Mouse (Mus musculus) heart, postnatal 25 days (tissue): ENCODE measurements around the gene Ddx19a. TPM values are rescaled to one million over a fixed set of nuclear protein-coding genes. Genes with fewer than 3 reads are reported as not detected.
"Not testable (repeated sequence)": the region's sequence is repeated elsewhere in the genome, so short reads cannot be mapped to it uniquely, and the experiment has no call there.

Source experiments
- DNase-seq: peaks from one replicate; pipeline ENCODE4 v3.0.0; 2022; ENCODE audit warnings: low spot score
- intact Hi-C: fragments of 180-260 bp; cut with DNase I; formaldehyde crosslinking; loops from one replicate; pipeline ENCODE4 v1.15.1; 2025
- total RNA-seq, 2 experiments: library from RNA; stranded (reverse); gene quantifications; 2 replicates each; pipeline ENCODE4 v1.2.3; 2021

Gene Ddx19a
- total RNA-seq, 2 experiments from 2014 or later = 33.2 to 33.3 TPM

DNA sequence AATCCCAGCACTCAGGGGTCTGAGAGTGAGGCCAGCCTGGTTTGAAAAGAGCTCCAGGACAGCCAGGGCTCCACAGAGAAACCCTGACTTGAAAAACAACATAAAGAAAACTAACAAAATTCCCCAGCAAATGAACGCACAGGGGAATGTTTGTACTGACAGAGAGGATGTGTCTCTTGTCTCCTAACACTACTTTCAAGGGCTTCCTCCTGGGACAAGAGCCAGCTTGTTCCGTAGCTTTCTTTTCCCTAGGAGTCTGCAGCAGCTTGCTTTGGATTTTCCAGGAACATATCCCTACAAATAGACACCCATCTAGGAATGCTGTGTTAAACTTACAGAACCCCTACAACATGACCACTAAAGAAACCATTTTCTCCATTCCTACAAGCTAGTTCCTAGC lies 19.6 kb downstream of the Ddx19a start:
- intact Hi-C loops = not testable (repeated sequence)

DNA sequence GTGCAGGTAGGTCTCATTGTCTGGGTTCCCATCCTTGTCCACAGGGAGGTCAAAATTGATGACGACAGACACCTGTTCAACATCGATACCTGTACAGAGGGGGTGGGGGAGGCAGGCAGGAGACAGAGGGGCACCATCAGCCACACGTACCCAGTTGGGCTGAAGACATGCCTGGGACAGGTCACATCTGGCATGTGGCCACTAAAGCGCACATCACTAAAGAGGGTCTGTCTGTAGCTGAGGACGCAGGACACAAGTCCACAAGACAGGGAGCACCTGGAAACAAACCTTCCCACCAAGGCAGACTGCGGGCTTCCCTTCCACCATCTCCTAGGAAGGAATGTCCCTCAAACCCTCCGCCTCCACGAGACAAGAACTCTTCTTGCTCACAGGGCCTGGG lies 21.1 kb downstream of the Ddx19a start:
- DNase-seq, intact Hi-C loops: not testable (repeated sequence)

More for the DNA sequence above, 19.6 kb downstream of the Ddx19a start:
- not testable (repeated sequence) for DNase-seq

DNA sequence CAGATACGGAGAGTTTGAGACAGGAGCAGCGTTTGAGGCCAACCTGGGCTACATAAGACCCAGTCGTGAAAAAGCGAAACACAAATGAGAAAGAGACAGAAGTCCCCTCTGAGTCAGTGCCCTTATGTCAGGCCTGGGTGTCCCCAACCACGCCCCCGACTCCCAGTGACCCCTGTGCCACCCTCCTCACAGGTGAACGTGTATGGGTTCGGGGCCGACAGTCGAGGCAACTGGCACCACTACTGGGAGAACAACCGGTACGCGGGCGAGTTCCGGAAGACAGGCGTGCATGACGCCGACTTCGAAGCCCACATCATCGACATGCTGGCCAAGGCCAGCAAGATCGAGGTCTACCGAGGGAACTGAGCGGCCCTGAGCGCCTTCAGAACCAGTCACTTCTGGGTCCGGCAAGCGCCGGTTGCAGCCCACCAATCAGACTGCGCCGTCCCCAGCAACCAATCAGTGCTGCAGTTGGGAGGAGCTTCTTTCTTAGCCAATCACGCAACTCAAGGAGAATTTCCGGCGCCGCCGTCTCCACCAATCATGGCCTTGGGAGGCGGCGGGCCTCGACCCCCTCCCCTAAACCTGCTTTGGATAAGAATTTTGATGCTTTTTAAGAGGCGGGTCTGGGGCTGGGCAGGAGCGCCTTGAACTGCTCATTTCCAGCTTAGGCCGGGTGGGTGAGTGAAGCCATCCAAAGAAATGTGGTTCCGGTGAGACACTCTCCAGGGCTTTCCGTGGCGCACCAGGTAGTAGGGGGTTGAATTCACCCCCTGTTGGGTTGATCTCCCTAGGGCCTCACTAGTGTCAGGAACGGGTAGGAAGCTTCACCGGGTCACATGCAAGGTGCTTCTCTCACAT lies 27.5 kb downstream of the Ddx19a start:
- intact Hi-C loops = loop anchor here (5.0 kb wide), 1 partner anchor 68 kb away; the partner anchor contains the start of gene Fuk
- peak; percentile 82 for DNase-seq

DNA sequence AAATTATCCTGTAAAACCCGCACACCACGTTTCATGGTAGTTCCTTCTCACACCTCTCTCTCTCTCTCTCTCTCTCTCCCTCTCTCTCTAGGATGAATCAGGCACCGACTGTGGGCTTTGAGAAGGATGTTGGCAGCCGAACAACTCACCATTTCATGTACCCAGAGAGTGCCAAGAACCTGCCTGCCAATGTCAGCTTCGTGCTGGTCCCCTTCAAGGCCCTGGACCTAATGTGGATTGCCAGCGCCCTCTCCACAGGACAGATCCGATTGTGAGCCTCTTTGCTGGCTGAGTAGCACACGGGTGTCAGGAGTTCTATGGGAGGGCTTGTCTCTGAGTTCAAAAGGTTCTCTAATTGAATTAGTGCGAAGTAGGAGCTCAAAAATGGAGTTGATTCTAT lies 30.3 kb downstream of the Ddx19a start:
- intact Hi-C loops = loop anchor here (5.0 kb wide), 1 partner anchor 65 kb away; the partner anchor contains the start of gene Fuk
- DNase-seq = no peak

DNA sequence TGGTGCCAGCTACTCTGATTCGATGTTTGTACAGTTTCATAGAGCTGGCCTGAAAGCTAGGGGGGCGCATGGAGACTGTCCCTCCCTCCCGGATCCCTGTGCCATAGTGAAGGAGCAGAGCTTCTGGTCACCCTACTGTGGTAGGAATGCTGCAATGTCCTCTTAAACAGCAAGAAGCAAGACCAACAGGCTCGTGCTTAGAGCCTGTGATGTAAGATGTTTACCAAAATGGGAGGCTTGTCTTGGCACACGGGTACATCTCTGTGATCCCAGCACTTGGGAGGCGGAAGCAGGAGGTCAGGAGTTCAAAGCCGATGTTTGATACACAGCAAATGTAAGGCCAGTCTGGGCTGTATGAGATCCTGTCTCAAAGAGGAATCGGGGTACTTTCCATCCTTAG lies 31.0 kb downstream of the Ddx19a start:
- no peak for DNase-seq
- intact Hi-C loops = loop anchor here (5.0 kb wide), 1 partner anchor 64 kb away; the partner anchor contains the start of gene Fuk

DNA sequence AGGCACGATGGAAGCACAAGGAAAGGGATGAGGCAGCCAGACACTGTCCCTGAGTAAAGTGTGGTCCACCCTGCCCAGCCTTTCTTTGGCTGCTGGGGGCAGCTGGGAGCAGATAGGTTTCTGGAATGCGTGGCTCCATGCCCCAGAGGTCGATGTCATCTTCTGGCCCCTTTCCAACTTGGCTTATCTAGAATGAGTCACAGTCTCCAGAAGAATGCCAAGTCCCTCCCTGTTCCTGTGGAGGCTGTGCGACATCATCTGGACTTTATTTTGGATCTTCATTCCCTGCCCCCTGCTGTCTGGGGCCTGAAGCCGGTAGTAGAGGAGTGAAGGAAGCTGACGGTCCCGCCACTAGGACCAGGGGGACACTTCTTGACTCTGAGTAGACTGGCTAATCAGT lies 32.0 kb downstream of the Ddx19a start:
- intact Hi-C loops = loop anchor here (2.0 to 5.0 kb wide), 2 partner anchors 45 to 63 kb away; partner anchors contain the start of gene Fuk
- peak; percentile 83 for DNase-seq

DNA sequence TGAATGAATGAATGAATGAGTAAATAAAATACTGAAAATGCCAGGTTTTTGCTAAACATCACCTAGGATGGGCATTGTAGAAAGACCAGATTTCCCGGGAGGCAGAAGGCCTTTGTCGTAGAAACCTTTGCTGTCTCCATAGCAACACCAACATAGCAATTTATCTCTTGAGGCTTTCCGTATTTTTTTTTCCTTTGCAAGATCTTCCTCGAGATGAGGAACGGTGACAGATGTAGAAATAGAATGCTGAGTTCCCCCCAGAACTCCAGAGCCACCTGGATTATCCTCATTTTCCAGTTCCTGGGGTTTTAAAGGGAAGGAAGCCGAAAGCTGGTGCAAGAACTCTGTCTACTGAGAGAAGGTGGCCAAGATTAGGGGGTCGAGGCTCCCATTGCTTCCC lies 32.9 kb downstream of the Ddx19a start:
- DNase-seq = no peak
- intact Hi-C loops = loop anchor here (2.0 to 5.0 kb wide), 2 partner anchors 44 to 62 kb away; partner anchors contain the start of gene Fuk

DNA sequence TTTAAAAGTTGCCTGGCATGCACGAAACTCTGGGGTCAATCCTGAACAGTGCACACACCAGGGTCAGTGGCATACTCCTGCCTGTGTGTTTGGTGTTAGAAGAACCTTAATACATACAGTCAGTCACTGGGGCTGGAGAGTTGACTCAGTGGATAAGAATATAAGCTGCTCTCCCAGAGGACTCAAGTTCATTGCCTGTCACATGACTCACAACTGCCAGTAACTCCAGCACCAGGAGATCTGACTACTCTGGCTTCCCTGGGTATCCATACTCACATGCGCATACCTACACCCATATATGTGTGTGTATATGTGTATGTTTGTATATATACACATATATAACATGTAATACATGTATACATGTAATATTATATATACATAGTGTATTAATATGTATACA lies 34.5 kb downstream of the Ddx19a start:
- intact Hi-C loops = no loop called here
- no peak for DNase-seq

DNA sequence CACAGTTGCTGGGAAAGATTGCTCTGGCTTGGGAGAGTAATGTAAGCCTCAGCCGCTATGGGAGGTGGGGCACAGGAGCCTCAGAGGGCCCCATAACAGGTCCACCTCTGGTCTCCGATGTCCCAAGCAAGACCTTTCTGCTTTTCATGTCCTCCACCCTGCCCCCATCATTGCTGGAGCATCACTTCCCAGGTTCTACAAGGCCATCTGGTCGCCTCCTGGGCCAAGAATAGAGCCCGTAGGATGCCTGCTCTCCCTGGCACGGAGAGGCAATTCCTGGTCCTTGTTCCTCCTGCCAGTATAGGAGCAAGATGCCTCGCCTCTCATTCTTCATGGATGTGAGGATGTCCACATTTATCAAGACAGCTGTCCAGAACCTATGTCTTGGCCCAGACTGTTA lies 37.7 kb downstream of the Ddx19a start:
- DNase-seq = no peak
- intact Hi-C loops = no loop called here

DNA sequence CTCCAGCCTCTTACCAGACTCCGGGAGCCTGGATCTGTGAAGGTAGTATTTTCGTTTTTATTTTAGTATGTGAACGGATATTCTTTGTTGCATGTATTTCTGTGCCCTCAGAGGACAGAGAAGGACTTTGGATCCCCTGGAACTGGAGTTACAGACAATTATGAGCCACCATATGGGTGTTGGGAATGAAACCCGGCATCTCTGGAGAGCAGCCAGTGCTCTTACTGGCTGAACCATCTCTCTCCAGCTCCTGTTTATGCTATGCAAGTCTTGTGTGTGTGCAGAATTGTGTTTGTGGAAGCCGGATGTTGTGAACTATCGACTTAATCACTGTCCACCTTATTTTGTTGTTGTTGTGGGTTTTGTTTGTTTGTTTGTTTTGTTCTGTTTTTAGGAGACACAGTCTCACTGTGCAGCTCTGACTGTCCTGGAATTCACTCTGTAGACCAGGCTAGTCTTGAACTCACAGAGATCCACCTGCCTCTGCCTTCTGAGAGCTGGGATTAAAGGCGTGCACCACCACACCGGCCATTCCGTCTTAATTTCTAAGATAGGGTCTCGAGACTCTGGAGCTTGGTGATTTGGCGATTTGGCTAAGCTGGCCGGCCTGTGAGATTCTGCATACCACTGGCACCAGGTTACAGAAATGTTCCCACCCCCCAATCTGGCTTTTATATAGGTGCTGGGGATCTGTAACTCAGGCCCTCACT lies 38.4 kb downstream of the Ddx19a start:
- intact Hi-C loops = no loop called here
- no peak for DNase-seq

DNA sequence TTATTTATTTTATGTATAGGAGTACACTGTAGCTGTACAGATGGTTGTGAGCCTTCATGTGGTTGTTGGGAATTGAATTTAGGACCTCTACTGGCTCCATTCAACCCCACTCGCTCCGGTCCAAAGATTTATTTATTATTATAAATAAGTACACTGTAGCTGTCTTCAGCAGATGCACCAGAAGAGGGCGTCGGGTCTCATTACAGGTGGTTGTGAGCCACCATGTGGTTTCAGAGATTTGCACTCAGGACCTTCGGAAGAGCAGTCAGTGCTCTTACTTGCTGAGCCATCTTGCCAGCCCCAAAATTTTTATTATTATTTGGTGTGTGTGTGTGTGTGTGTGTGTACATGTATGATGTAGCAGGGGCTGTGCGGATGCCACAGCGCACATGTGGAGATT lies 39.0 kb downstream of the Ddx19a start:
- not testable (repeated sequence) for DNase-seq
- intact Hi-C loops = loop anchor here (1.0 kb wide), 1 partner anchor 15 kb away; no protein-coding TSS in a partner anchor

DNA sequence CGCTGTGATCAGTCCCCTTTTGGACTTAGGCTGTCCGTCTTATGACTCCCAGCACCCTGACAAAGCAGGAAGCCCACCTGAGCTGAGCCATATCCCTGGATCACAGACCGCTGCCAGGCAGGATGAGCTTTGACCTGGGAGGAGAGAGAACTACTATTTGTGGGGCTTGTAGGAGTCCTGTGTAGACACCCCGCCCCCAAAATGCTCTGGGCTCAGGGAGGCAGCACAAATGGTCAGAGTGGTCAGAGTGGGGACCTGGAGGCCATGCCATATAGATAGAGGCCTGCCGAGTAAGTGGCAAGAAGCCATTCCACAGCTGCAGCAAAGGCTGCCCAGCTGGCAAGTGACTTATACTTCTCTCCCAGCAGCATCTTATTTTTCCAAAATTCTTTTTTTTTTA lies 39.5 kb downstream of the Ddx19a start:
- intact Hi-C loops = loop anchor here (1.0 kb wide), 1 partner anchor 15 kb away; no protein-coding TSS in a partner anchor
- no peak for DNase-seq

DNA sequence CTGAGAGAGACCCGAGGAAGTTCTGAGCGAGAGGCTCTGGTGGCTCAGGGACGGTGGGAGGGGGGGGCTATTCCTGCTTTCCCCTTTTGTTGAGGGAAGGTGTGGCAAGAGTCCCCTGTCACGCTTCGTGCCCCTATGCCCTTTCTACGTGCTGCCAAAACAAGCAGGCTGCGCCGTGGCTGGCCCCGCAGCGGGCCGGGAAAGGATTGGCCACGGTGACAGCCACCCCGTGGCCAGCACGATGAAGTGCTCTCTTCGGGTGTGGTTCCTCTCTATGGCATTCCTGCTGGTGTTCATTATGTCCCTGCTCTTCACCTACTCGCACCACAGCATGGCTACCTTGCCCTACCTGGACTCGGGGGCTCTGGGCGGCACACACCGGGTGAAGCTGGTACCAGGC lies 40.1 kb downstream of the Ddx19a start:
- no peak for DNase-seq
- intact Hi-C loops = no loop called here

DNA sequence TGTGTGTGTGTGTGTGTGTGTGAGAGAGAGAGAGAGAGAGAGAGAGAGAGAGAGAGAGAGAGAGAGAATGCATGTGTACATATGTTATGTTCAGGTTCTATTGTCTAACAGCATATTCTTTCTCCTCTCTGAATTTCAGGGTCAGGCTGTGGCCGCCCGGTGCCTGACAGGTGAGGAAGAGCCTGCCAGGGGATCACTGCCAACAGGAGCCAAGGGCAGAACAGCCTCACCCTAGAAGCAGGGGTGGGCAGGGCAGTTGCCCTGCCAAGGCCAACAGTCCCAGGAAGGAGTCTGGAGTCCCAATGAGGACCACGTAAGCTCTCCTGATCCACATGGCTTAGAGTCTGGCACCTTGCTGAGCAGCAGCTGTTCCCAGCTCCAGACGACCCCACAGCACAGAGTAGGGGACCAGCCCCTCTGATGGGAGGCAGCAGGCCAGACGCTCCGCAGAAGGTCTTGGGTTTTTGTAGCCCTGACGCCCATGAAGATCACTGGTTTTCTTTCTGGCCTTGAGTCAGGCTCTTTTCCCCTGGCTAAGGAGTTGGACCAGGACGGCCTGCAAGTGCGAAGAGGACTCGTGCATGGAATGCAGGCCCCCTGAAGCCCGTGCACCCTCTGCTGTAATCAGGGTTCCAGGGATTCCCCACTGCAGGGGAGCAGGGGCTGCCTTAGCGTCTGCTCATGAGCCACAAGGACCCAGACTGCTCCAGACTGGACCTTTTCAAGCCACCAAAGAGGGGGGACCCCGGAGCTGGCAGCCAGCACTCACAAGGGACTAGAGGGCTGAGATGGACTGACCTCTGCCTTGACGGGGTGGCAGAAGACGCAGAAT lies 40.8 kb downstream of the Ddx19a start:
- intact Hi-C loops = no loop called here
- DNase-seq = no peak

DNA sequence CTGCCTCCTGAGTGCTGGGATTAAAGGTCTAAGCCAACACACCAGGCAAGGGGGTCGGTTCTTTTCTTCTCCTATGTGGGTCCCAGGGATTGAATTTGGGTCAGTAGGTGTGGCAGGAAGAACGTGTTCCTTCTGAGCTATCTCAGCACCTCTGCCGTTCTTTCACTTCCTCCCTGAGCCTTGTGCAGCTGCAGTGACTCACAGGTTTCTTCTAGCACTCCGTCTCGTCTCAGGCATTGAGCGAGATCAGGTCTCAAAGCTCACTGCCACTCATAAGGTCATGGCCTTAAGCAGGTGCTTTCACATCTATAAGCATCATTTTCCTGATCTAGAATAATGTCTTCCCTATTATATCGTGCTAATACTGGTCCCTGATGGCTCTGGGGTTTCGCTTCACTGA lies 42.8 kb downstream of the Ddx19a start:
- DNase-seq = no peak
- intact Hi-C loops = no loop called here

DNA sequence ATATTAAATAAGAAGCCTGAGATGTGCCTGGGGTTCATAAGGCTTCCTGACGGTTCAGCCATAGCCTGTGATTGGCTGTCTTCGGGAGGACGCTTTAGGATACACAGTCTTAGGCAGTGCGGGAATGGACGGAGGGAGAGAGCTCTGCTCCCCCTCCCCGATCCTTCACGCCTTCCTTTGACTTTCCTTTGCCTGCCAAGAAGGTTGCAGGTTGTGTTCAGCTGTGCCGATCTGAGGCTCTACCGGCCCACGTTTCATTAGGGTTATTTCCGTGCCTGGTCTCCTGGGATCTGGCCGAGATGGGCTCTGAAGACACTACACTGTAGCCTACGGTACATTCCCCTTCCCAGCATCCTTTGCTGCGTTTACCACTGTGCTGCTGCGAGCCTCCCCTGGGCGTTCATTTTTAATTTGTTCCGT lies 47.5 kb downstream of the Ddx19a start:
- DNase-seq = peak; percentile 49

DNA sequence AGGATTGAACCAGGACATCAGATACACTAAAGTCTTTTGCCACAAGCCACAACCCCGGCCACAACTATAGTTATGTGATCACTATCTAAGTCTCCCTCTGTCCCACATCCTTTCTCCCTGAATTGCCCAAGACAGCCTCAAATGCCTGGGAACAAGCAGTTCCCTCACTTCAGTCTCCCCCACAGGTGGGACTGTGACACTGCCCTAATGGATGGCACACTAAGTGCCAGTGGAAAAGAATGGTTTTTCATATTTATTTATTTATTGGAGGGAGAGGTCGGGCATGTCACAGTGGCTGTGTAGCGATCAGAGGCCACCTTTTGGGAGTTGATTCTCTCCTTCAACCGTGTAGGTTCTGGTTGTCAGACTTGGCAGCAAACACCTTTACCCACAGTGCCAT lies 51.9 kb downstream of the Ddx19a start:
- intact Hi-C loops = no loop called here
- DNase-seq = no peak

More for the DNA sequence above, 47.5 kb downstream of the Ddx19a start:
- intact Hi-C loops = no loop called here

DNA sequence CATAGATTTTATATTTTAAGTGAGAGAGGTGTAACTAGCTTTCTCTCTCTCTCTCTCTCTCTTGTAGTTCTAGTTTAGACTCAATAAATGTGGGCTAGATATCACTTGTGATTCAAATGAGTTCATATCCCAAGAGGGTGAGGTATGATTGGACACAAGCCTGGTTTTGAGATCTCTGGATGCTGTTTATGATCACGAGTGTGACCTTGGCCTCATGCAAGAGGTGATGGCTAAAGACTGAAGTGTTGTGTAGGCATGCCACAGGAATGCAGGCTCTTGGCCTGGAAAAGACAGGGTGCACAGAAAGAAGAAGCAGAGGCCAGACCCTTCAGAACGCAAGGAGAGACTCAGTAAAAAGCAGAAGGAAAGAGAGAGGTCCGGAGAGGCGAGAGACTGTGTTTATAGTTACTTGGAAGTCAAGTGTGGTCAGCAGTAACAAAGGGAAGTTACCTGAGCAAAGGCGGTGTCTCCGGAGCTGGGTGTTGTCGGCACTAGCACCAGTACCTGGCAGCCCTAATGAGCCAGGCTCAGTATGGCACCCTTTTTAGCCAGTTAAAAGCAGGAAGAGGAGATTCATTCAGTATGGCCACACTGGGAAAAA lies 53.2 kb downstream of the Ddx19a start:
- DNase-seq = no peak
- intact Hi-C loops = no loop called here

DNA sequence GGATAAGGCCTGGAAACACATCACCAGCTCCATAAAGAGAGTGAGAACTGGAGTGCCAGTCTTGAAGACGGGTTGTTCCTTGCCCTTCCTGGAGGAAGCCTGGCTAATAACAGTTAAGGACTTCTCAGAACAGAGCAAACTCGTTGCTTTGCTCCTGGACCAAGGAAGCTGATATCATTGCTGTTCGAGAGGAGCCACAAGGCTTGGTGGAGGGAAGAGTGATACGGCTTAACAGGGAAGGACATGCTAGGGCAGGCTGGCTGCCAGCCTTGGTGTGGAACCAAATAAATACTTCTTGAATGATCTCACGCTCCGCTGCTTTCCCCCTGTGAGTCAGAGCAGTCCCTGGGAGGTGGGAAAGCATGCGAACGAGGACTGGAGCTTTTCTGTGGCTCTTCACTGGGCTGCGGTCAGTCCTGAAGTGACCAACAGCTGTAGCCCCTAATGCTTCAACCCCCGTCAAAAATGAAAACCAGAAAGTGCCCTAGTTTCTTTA lies 56.1 kb downstream of the Ddx19a start:
- intact Hi-C loops = no loop called here
- DNase-seq = peak; percentile 78
